Mouse (Mus musculus) heart, postnatal 0 days (tissue): Measurements from ENCODE around the gene Agpat1. TPM values are rescaled to one million over a fixed set of nuclear protein-coding genes. Genes with fewer than 3 reads are reported as not detected.

ENCODE experiments used
- ATAC-seq: fragments of 200-750 bp; cut with Nextera tagmentation; 2 replicates; pipeline ENCODE4 v1.8.0; 2017; ENCODE audit warnings: low read depth, moderate number of reproducible peaks, moderate library complexity; ENCODE audit not compliant: insufficient read depth
- DNase-seq: peaks from one replicate; pipeline ENCODE4 v3.0.0-alpha.2; 2016; ENCODE audit warnings: low spot score
- H3K27ac ChIP-seq: fragments of 300-500 bp; sonication (generic); 2 replicates; pipeline ENCODE4 v1.5.1; 2014; ENCODE audit warnings: low read depth, mild to moderate bottlenecking
- H3K27me3 ChIP-seq: fragments of 300-500 bp; sonication (generic); 2 replicates; pipeline ENCODE4 v1.6.1; 2014; ENCODE audit warnings: low read length, mixed read lengths; ENCODE audit not compliant: control insufficient read depth, insufficient read depth
- H3K36me3 ChIP-seq: fragments of 300-500 bp; sonication (generic); replicated peaks from 2 replicates; pipeline ENCODE4 v1.6.1; 2014; ENCODE audit warnings: low read length, mixed read lengths; ENCODE audit not compliant: control insufficient read depth, insufficient read depth
- H3K4me1 ChIP-seq: fragments of 300-500 bp; sonication (generic); 2 replicates; pipeline ENCODE4 v1.6.1; 2014; ENCODE audit warnings: antibody characterized with exemption; ENCODE audit not compliant: control insufficient read depth, insufficient read depth
- H3K4me2 ChIP-seq: fragments of 300-500 bp; sonication (generic); 2 replicates; pipeline ENCODE4 v1.6.1; 2014; ENCODE audit warnings: low read depth, mild to moderate bottlenecking, low read length, moderate library complexity
- H3K4me3 ChIP-seq: fragments of 300-500 bp; sonication (generic); 2 replicates; pipeline ENCODE4 v1.5.1; 2014; ENCODE audit warnings: low read depth, low read length
- H3K9ac ChIP-seq: fragments of 300-500 bp; sonication (generic); replicated peaks from 2 replicates; pipeline ENCODE4 v1.6.1; 2014; ENCODE audit warnings: low read depth, low read length, mixed read lengths
- H3K9me3 ChIP-seq: fragments of 300-500 bp; sonication (generic); replicated peaks from 2 replicates; pipeline ENCODE4 v1.6.1; 2016; ENCODE audit warnings: low read length; ENCODE audit not compliant: control insufficient read depth
- CTCF ChIP-seq: IDR thresholded peaks from 2 replicates; pipeline ENCODE4 v1.5.1; 2016; ENCODE audit warnings: antibody characterized with exemption, control low read depth, low read depth
- EP300 ChIP-seq: IDR thresholded peaks from 2 replicates; pipeline ENCODE4 v1.6.1; 2016; ENCODE audit warnings: antibody characterized with exemption, low read depth
- WGBS: fragments of 180-500 bp; shearing (Covaris S2); extraction: QIAGEN DNeasy Blood & Tissue Kit; methylation state at CpG from one replicate; pipeline ENCODE4 v1.1.7; 2014; 5-methylcytosine and 5-hydroxymethylcytosine counted together
- polyA plus RNA-seq: library from polyadenylated mRNA; unstranded; fragments of >200 nt; fragmentation: Nextera tagmentation; extraction: Ambion mirVana; gene quantifications from 2 replicates; pipeline ENCODE4 v1.2.1, GENCODE M21; 2015
- total RNA-seq: library from RNA; depleted of rRNA; stranded (reverse); fragments of >200 nt; gene quantifications from 2 replicates; pipeline ENCODE4 v1.2.3, GENCODE M21; 2014; ENCODE audit warnings: low replicate concordance

The Agpat1 gene
- total and polyA plus RNA-seq, 2 experiments from 2014 or later, result 39.6 to 112 TPM

GRCm38 (mm10) chr17:34578070-34578469 lies 26.0 kb upstream of the Agpat1 start:
- no peaks in the 10 kb centered on the region for H3K9me3 ChIP-seq
- ATAC-seq (no peak), DNase-seq (no peak)
- H3K4me3 ChIP-seq, result no peak overlapping the region
- no peaks in the 10 kb centered on the region for H3K27me3 ChIP-seq
- no peak overlapping the region for H3K9ac ChIP-seq
- TF ChIP-seq CTCF (no peak), EP300 (no peak)
- H3K27ac ChIP-seq, result no peak overlapping the region
- no peak overlapping the region for H3K4me2 ChIP-seq
- no peaks in the 10 kb centered on the region for H3K4me1 ChIP-seq
- H3K36me3 ChIP-seq, result 0 out of 2 replicates have a peak, but pooled peaks cover 4% of the 10 kb centered on the region
- 91% methylated on average over 3 of the region's 3 CpGs for WGBS

- ATAC-seq (no peak), DNase-seq (no peak)
- TF ChIP-seq EP300, result no peak
- TF ChIP-seq CTCF, result no peak
- Histone ChIP-seq H3K36me3 (0 out of 2 replicates have a peak, but pooled peaks cover under 1% of the 10 kb centered on the region), H3K9ac (no peak overlapping the region), H3K9me3 (no peaks in the 10 kb centered on the region), H3K4me1 (peaks cover 4% of the 10 kb centered on the region), H3K27ac (no peak overlapping the region), H3K27me3 (no peaks in the 10 kb centered on the region), H3K4me3 (no peak overlapping the region), H3K4me2 (no peak overlapping the region)
- 76% methylated on average over 12 of the region's 12 CpGs for WGBS
Observed at GRCm38 (mm10) chr17:34582528-34582927, 21.5 kb upstream of the Agpat1 start.

DNA sequence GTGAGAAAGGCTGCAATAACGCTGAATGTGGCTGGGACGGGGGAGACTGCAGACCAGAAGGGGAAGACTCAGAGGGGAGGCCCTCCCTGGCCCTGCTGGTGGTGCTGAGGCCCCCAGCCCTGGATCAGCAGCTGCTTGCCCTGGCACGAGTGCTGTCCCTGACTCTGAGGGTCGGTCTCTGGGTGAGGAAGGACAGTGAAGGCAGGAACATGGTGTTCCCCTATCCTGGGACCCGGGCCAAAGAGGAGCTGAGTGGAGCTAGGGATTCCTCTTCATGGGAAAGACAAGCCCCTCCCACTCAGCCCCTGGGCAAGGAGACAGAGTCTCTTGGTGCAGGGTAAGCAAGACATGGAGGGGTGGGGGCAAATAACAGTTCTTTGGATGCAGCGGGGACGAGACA lies 20.7 kb upstream of the Agpat1 start:
- no peak overlapping the region for H3K27ac ChIP-seq
- H3K9me3 ChIP-seq, result no peaks in the 10 kb centered on the region
- DNase-seq (no peak), ATAC-seq (no peak)
- no peak overlapping the region for H3K4me2 ChIP-seq
- H3K27me3 ChIP-seq, result no peaks in the 10 kb centered on the region
- 55% methylated on average over 7 of the region's 7 CpGs for WGBS
- no peaks in the 10 kb centered on the region for H3K36me3 ChIP-seq
- TF ChIP-seq EP300, result no peak
- TF ChIP-seq CTCF, result no peak
- no peak overlapping the region for H3K9ac ChIP-seq
- no peak overlapping the region for H3K4me3 ChIP-seq
- H3K4me1 ChIP-seq, result peaks cover 9% of the 10 kb centered on the region

- no peak for DNase-seq
- Histone ChIP-seq H3K36me3 (no peaks in the 10 kb centered on the region), H3K4me3 (no peak overlapping the region), H3K4me1 (peaks cover 13% of the 10 kb centered on the region), H3K27ac (no peak overlapping the region), H3K9me3 (no peaks in the 10 kb centered on the region), H3K27me3 (no peaks in the 10 kb centered on the region), H3K4me2 (no peak overlapping the region), H3K9ac (no peak overlapping the region)
- ATAC-seq, result no peak
- TF ChIP-seq CTCF, result no peak
- TF ChIP-seq EP300, result no peak
- 93% methylated on average over 8 of the region's 8 CpGs for WGBS
Observed at GRCm38 (mm10) chr17:34583819-34584218, 20.2 kb upstream of the Agpat1 start.

GRCm38 (mm10) chr17:34585121-34585520 lies 18.9 kb upstream of the Agpat1 start:
- Histone ChIP-seq H3K36me3 (no peaks in the 10 kb centered on the region), H3K9me3 (no peaks in the 10 kb centered on the region), H3K27me3 (no peaks in the 10 kb centered on the region), H3K27ac (no peak overlapping the region), H3K4me2 (no peak overlapping the region), H3K4me3 (no peak overlapping the region), H3K9ac (no peak overlapping the region), H3K4me1 (peaks cover 15% of the 10 kb centered on the region)
- 88% methylated on average over 8 of the region's 8 CpGs for WGBS
- ATAC-seq, result no peak
- DNase-seq, result no peak
- no peak for TF ChIP-seq EP300
- TF ChIP-seq CTCF, result no peak
